Mouse (Mus musculus) stomach, embryonic 16.5 days (tissue): ENCODE data around the gene Itga9. TPM values are rescaled to one million over a fixed set of nuclear protein-coding genes. Genes with fewer than 3 reads are reported as not detected.

ENCODE experiments used
- ATAC-seq: fragments of 200-750 bp; cut with Nextera tagmentation; 2 replicates; pipeline ENCODE4 v1.8.0; 2017; ENCODE audit warnings: moderate number of reproducible peaks, moderate TSS enrichment; ENCODE audit not compliant: insufficient read depth, low FRiP score
- H3K27ac ChIP-seq: fragments of 300-500 bp; sonication (generic); 2 replicates; pipeline ENCODE4 v1.5.1; 2014; ENCODE audit warnings: low read length
- H3K27me3 ChIP-seq: fragments of 300-500 bp; sonication (generic); 2 replicates; pipeline ENCODE4 v1.6.1; 2014; ENCODE audit warnings: low read length, control low read depth, mixed read lengths; ENCODE audit not compliant: control insufficient read depth, insufficient read depth
- H3K36me3 ChIP-seq: fragments of 300-500 bp; sonication (generic); 2 replicates; pipeline ENCODE4 v1.6.1; 2014; ENCODE audit warnings: low read length; ENCODE audit not compliant: control insufficient read depth, insufficient read depth
- H3K4me1 ChIP-seq: fragments of 300-500 bp; sonication (generic); 2 replicates; pipeline ENCODE4 v1.6.1; 2014; ENCODE audit warnings: low read length, control low read depth, mixed read lengths; ENCODE audit not compliant: control insufficient read depth, insufficient read depth
- H3K4me2 ChIP-seq: fragments of 300-500 bp; sonication (generic); 2 replicates; pipeline ENCODE4 v1.6.1; 2014; ENCODE audit warnings: low read depth, low read length, mixed read lengths
- H3K4me3 ChIP-seq: fragments of 300-500 bp; sonication (generic); replicated peaks from 2 replicates; pipeline ENCODE4 v1.5.1; 2014; ENCODE audit warnings: mild to moderate bottlenecking, low read length
- H3K9ac ChIP-seq: fragments of 300-500 bp; sonication (generic); 2 replicates; pipeline ENCODE4 v1.6.1; 2014; ENCODE audit warnings: low read length
- H3K9me3 ChIP-seq: fragments of 300-500 bp; sonication (generic); replicated peaks from 2 replicates; pipeline ENCODE4 v1.6.1; 2016; ENCODE audit warnings: low read length, control low read depth; ENCODE audit not compliant: control insufficient read depth
- WGBS: fragments of 180-500 bp; shearing (Covaris S2); extraction: QIAGEN DNeasy Blood & Tissue Kit; methylation state at CpG from one replicate; pipeline ENCODE4 v1.1.7; 2014; 5-methylcytosine and 5-hydroxymethylcytosine counted together
- polyA plus RNA-seq: library from polyadenylated mRNA; unstranded; fragments of >200 nt; fragmentation: Nextera tagmentation; extraction: Ambion mirVana; gene quantifications from 2 replicates; pipeline ENCODE4 v1.2.1, GENCODE M21; 2015

The Itga9 gene
- polyA plus RNA-seq, 1 experiment from 2014 or later, result 5.5 TPM

- 58% methylated on average over 12 of the region's 12 CpGs for WGBS
- Histone ChIP-seq H3K4me3 (no peak overlapping the region), H3K9ac (no peak overlapping the region), H3K9me3 (no peaks in the 10 kb centered on the region), H3K27ac (no peak overlapping the region), H3K36me3 (no peaks in the 10 kb centered on the region), H3K27me3 (no peaks in the 10 kb centered on the region), H3K4me2 (no peak overlapping the region), H3K4me1 (peaks cover 6% of the 10 kb centered on the region; the same call in 1 of the 2 replicates)
- ATAC-seq, result no peak
These were observed 67.8 kb downstream of the Itga9 start for GRCm38 (mm10) chr9:118674277-118674676.

- Histone ChIP-seq H3K4me3 (no peak overlapping the region), H3K4me1 (peaks cover 6% of the 10 kb centered on the region; the same call in 1 of the 2 replicates), H3K27me3 (no peaks in the 10 kb centered on the region), H3K27ac (no peak overlapping the region), H3K4me2 (no peak overlapping the region), H3K9ac (no peak overlapping the region), H3K9me3 (no peaks in the 10 kb centered on the region), H3K36me3 (no peaks in the 10 kb centered on the region)
- no peak for ATAC-seq
- whole genome bisulfite sequencing, result 92% methylated on average over 22 of the region's 22 CpGs
These were observed 68.3 kb downstream of the Itga9 start for GRCm38 (mm10) chr9:118674761-118675160.

GRCm38 (mm10) chr9:118675573-118676170 is 69.2 kb downstream of the Itga9 start:
- H3K27me3 ChIP-seq, result no peaks in the 10 kb centered on the region
- no peaks in the 10 kb centered on the region; the same call in 1 of the 2 replicates for H3K36me3 ChIP-seq
- H3K9ac ChIP-seq, result no peak overlapping the region
- H3K27ac ChIP-seq, result no peak overlapping the region
- WGBS, result 86% methylated on average over 8 of the region's 8 CpGs
- no peak overlapping the region for H3K4me3 ChIP-seq
- peaks cover 6% of the 10 kb centered on the region; the same call in 1 of the 2 replicates for H3K4me1 ChIP-seq
- no peaks in the 10 kb centered on the region for H3K9me3 ChIP-seq
- ATAC-seq, result no peak
- H3K4me2 ChIP-seq, result no peak overlapping the region

GRCm38 (mm10) chr9:118676692-118677091 is 70.2 kb downstream of the Itga9 start:
- H3K4me2 ChIP-seq, result no peak overlapping the region
- no peak overlapping the region for H3K27ac ChIP-seq
- H3K9me3 ChIP-seq, result no peaks in the 10 kb centered on the region
- WGBS, result 83% methylated on average over 8 of the region's 8 CpGs
- no peaks in the 10 kb centered on the region; the same call in 1 of the 2 replicates for H3K36me3 ChIP-seq
- H3K9ac ChIP-seq, result no peak overlapping the region
- H3K4me3 ChIP-seq, result no peak overlapping the region
- no peaks in the 10 kb centered on the region for H3K27me3 ChIP-seq
- ATAC-seq, result no peak
- peaks cover 7% of the 10 kb centered on the region; the same call in 1 of the 2 replicates for H3K4me1 ChIP-seq

GRCm38 (mm10) chr9:118677349-118677748 is 70.9 kb downstream of the Itga9 start:
- 0 out of 2 replicates have a peak overlapping the region, but pooled peaks have one; percentile 8 for H3K9ac ChIP-seq
- 38% methylated on average over 9 of the region's 9 CpGs for WGBS

GRCm38 (mm10) chr9:118678020-118678750 is 71.7 kb downstream of the Itga9 start:
- Histone ChIP-seq H3K9ac (no peak overlapping the region), H3K27ac (no peak overlapping the region), H3K4me3 (no peak overlapping the region), H3K36me3 (no peaks in the 10 kb centered on the region; the same call in 1 of the 2 replicates), H3K4me1 (peaks cover 11% of the 10 kb centered on the region; the same call in 1 of the 2 replicates), H3K4me2 (no peak overlapping the region), H3K9me3 (no peaks in the 10 kb centered on the region), H3K27me3 (no peaks in the 10 kb centered on the region)
- ATAC-seq, result no peak; the same call in 1 of the 2 replicates
- WGBS, result 56% methylated on average over 15 of the region's 15 CpGs

More at GRCm38 (mm10) chr9:118677349-118677748, 70.9 kb downstream of the Itga9 start:
- H3K36me3 ChIP-seq, result no peaks in the 10 kb centered on the region; the same call in 1 of the 2 replicates
- H3K4me3 ChIP-seq, result no peak overlapping the region
- no peak overlapping the region for H3K4me2 ChIP-seq
- H3K4me1 ChIP-seq, result peaks cover 11% of the 10 kb centered on the region; the same call in 1 of the 2 replicates
- H3K9me3 ChIP-seq, result no peaks in the 10 kb centered on the region
- no peak overlapping the region for H3K27ac ChIP-seq
- no peak for ATAC-seq
- no peaks in the 10 kb centered on the region for H3K27me3 ChIP-seq

GRCm38 (mm10) chr9:118678759-118679158 is 72.3 kb downstream of the Itga9 start:
- Histone ChIP-seq H3K4me1 (peaks cover 11% of the 10 kb centered on the region; the same call in 1 of the 2 replicates), H3K36me3 (no peaks in the 10 kb centered on the region; the same call in 1 of the 2 replicates), H3K27me3 (no peaks in the 10 kb centered on the region), H3K4me3 (no peak overlapping the region), H3K27ac (no peak overlapping the region), H3K4me2 (no peak overlapping the region), H3K9me3 (no peaks in the 10 kb centered on the region), H3K9ac (no peak overlapping the region)
- ATAC-seq, result no peak
- WGBS, result 76% methylated on average over 10 of the region's 10 CpGs

GRCm38 (mm10) chr9:118681506-118681905 is 75.0 kb downstream of the Itga9 start:
- no peak for ATAC-seq
- Histone ChIP-seq H3K27me3 (no peaks in the 10 kb centered on the region), H3K9ac (no peak overlapping the region), H3K4me3 (no peak overlapping the region), H3K4me2 (no peak overlapping the region), H3K9me3 (no peaks in the 10 kb centered on the region), H3K4me1 (peaks cover 16% of the 10 kb centered on the region; the same call in 1 of the 2 replicates), H3K27ac (no peak overlapping the region), H3K36me3 (no peaks in the 10 kb centered on the region; the same call in 1 of the 2 replicates)
- WGBS, result 84% methylated on average over 6 of the region's 6 CpGs

GRCm38 (mm10) chr9:118682154-118682553 is 75.7 kb downstream of the Itga9 start:
- Histone ChIP-seq H3K9me3 (no peaks in the 10 kb centered on the region), H3K4me1 (peaks cover 15% of the 10 kb centered on the region; the same call in 1 of the 2 replicates), H3K9ac (no peak overlapping the region), H3K27ac (no peak overlapping the region), H3K36me3 (no peaks in the 10 kb centered on the region; the same call in 1 of the 2 replicates), H3K27me3 (no peaks in the 10 kb centered on the region), H3K4me2 (no peak overlapping the region), H3K4me3 (no peak overlapping the region)
- ATAC-seq, result no peak
- WGBS, result 63% methylated on average over 8 of the region's 8 CpGs
